Mouse (Mus musculus): Measurements from ENCODE around the gene Nhlrc1.

The Nhlrc1 gene

GRCm38 (mm10) chr13:47001590-47001989, 13.1 kb downstream of the Nhlrc1 start:
- DNase-seq (ENCODE audit: low spot score): no peak

- DNase-seq (ENCODE audit: low spot score): no peak
These were observed 15.2 kb downstream of the Nhlrc1 start for GRCm38 (mm10) chr13:46999498-46999897.

DNA sequence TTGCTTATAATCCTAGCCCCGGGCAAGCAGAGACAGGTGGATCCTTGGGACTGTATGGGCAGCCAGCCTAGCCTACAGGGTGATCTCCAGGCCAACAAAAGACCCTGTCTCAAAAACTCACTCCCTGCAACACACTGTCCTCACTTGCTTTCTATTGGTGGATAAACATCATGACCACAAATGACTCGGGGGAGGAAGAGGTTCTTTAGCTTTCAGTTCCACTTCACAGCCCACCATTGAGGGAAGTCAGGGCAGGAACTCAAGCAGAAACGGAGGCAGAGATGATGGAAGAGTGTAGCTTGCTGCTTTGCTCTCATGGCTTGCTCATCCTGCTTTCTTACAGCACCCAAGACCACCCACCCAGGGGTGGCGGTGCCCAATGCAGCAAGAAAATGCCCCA, 17.3 kb downstream of the Nhlrc1 start:
- no peak for DNase-seq (ENCODE audit: low spot score)

DNA sequence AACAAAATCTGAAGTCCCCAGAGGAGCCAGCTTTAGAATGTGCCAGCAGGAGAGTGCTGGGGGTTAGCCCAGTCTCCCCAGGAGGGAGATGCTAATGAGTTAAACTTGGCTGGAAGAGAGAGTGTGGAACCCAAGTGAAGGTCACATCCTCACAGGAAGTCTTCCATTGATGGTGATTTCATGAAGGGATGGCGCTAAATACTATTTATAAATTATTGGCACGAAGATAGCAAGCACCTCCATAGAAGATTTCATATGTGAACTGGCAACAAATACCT, 21.4 kb downstream of the Nhlrc1 start:
- no peak for DNase-seq (ENCODE audit: low spot score)

DNA sequence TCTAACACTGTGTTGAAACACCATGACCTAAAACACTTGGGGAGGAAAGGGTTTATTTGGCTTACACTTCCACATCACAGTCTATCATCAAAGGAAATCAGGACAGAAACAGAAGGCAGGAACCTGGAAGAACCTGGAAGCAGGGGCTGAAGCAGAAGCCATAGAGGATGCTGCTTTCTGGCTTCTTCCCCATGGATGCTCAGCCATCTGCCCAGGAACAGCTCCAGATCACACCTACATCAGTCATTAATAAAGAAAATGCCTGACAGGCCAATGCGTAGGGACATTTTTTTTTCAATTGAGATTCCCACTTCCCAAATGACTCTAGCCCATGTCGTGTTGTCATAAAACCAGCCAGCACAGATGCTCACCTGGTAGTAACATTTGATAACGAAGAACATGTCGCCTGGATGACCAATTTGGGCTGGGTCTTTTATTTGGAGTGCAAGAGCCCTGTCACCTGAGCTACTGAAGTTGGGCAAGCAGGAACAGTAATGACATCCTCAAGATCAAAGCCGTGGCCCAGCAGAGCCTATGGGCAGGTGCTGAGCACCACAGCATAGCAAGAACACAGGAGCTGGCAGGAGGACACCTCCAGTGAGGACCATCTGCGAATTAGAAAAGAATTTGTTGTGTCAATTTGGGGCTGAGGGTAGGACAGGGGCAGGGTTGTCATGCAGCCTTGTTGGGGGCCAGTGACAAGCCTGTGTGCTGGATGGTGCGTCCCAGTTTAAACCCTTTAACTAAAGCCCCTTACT, 22.0 kb downstream of the Nhlrc1 start:
- no peak for DNase-seq (ENCODE audit: low spot score)

DNA sequence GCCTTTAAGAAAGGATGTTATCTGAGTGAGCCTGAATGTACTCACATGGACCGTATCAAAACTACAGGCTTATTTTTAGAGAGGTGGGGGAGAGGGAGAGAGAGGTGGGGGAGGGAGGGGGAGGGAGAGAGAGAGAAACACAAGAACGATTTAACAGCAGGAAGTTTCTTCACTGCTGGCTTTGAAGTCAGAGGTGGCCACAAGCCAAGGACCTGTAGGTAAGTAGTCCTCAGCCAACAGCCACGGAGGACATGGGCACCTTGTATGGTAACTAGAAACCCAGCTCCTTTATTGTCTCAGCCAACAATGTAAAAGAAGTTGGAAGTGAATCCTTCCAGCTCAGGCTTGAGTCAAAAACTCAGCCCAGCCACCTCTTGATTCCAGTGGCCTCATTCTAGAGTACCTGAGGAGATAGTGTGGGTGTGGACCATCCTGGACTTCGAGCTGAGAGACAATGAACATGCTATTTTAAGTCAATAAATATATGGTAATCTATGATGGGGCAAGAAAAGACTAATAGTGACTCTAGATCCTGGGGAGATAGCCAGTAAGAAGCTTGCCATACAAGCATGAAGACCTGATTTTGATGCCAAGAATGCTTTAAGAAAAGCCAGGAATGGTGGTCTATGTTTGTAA, 24.2 kb downstream of the Nhlrc1 start:
- no peak for DNase-seq (ENCODE audit: low spot score)

DNA sequence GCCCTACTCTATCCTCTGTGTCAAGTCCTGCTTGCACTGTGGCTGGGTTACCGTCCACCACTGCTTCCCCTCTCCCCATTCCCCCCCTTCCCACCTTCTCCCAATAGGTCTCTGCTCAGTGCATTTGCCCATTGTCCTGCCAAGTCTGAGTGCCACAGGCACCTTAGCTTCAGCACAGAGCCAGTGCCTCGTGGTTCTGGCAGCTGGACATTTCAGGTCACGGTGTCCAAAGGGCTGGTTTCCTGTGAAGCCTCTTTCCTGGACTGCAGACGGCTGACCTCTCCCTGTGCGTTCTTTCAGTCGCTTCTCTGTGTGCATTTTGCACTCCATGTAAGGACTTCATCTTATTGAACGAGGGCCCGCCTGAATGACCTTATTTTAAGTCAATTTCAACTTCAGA, 26.7 kb downstream of the Nhlrc1 start:
- DNase-seq (ENCODE audit: low spot score): no peak

- DNase-seq (ENCODE audit: low spot score): no peak
These were observed 28.4 kb downstream of the Nhlrc1 start for GRCm38 (mm10) chr13:46986208-46986607.

GRCm38 (mm10) chr13:46983878-46984277, 30.8 kb downstream of the Nhlrc1 start:
- DNase-seq (ENCODE audit: low spot score): no peak

- no peak for DNase-seq (ENCODE audit: low spot score)
These were observed 34.7 kb downstream of the Nhlrc1 start for GRCm38 (mm10) chr13:46979836-46980490.

- no peak for DNase-seq (ENCODE audit: low spot score)
These were observed 38.1 kb downstream of the Nhlrc1 start for GRCm38 (mm10) chr13:46976532-46976931.

GRCm38 (mm10) chr13:46975930-46976329, 38.7 kb downstream of the Nhlrc1 start:
- DNase-seq (ENCODE audit: low spot score): no peak

GRCm38 (mm10) chr13:46975031-46975551, 39.6 kb downstream of the Nhlrc1 start:
- no peak for DNase-seq (ENCODE audit: low spot score)

DNA sequence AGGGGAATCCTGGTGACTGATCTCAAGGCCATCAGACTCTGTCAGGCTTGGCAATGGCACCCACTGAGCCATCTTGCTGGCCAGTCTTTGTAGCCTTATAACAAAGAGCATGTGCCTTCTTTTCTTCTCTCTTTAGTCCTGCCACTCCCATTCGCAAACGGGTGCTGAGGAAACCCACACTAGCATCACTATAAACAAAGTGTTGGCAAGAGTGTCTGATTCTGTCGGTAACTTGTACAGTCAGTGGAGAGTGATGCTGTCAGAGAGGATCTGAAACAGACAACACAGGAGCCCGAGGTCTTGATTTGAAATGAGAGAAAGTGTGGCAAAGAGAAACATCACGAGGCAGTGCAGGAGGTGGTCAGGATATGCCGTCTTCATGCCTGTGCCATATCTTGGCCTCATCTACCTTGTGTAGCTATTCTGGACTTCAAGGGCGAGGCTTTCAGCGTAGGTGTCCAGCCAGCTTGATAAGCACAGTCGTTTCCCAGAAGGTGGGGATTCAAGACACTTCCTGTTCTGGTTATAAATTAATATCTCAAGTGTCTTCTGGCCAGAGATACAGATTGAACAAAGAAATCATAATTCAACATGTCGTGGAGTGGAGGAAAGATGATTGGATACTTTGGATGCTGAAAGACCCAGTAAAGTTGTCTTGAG, 44.2 kb downstream of the Nhlrc1 start:
- DNase-seq (ENCODE audit: low spot score): no peak

- DNase-seq (ENCODE audit: low spot score): no peak
These were observed 46.0 kb downstream of the Nhlrc1 start for GRCm38 (mm10) chr13:46968626-46969025.

DNA sequence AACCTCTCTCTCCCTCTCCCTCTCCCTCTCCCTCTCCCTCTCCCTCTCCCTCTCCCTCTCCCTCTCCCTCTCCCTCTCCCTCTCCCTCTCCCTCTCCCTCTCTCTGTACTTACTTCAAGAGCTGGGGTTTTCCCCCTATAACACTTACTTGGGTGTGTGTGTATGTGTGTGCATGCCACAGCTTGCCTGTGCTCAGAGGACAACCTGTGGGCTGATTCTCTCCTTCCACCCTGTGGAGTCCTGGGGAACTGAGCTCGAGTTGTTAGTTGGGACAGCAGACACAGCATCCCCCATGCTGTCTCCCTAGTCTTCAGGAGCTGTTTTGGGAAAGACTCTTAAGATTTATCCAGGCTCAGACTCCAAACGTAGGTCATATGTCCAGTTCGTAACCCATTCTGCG, 47.3 kb downstream of the Nhlrc1 start:
- DNase-seq (ENCODE audit: low spot score): no peak
